Mouse (Mus musculus): ENCODE results near the gene Grik4. TPM values are rescaled to one million over a fixed set of nuclear protein-coding genes. Genes with fewer than 3 reads are reported as not detected.
"Not testable (repeated sequence)": the region's sequence is repeated elsewhere in the genome, so short reads cannot be mapped to it uniquely, and the experiment has no call there.

Grik4 gene
- total RNA-seq, 4 experiments from 2014 or later, result 48.5 to 59.1 (median 53.3) TPM

- DNase-seq (ENCODE audit: low spot score in 2 of 2), result no peak
Observed at GRCm38 (mm10) chr9:42799242-42799641, 145.1 kb downstream of the Grik4 start.

- DNase-seq (ENCODE audit: low spot score in 2 of 2), result no peak
Observed at GRCm38 (mm10) chr9:42798280-42798679, 146.0 kb downstream of the Grik4 start.

- no peak for DNase-seq (ENCODE audit: low spot score in 2 of 2)
Observed at GRCm38 (mm10) chr9:42797276-42797675, 147.0 kb downstream of the Grik4 start.

- DNase-seq (ENCODE audit: low spot score in 2 of 2), result no peak
Observed at GRCm38 (mm10) chr9:42795881-42796280, 148.4 kb downstream of the Grik4 start.

GRCm38 (mm10) chr9:42794006-42794405, 150.3 kb downstream of the Grik4 start:
- DNase-seq (ENCODE audit: low spot score in 2 of 2), result no peak

- DNase-seq (ENCODE audit: low spot score in 2 of 2), result no peak
Observed at GRCm38 (mm10) chr9:42793581-42793980, 150.7 kb downstream of the Grik4 start.

- no peak for DNase-seq (ENCODE audit: low spot score in 2 of 2)
Observed at GRCm38 (mm10) chr9:42792381-42792780, 151.9 kb downstream of the Grik4 start.

- DNase-seq (ENCODE audit: low spot score in 2 of 2), result no peak
Observed at GRCm38 (mm10) chr9:42791779-42792178, 152.5 kb downstream of the Grik4 start.

- no peak for DNase-seq (ENCODE audit: low spot score in 2 of 2)
Observed at GRCm38 (mm10) chr9:42791346-42791745, 152.9 kb downstream of the Grik4 start.

- DNase-seq (ENCODE audit: low spot score in 2 of 2), result peak in 1 of 2 experiments; percentile 57
Observed at GRCm38 (mm10) chr9:42788471-42788870, 155.8 kb downstream of the Grik4 start.

GRCm38 (mm10) chr9:42786882-42787281, 157.4 kb downstream of the Grik4 start:
- no peak for DNase-seq (ENCODE audit: low spot score in 2 of 2)

- DNase-seq (ENCODE audit: low spot score in 2 of 2), result no peak
Observed at GRCm38 (mm10) chr9:42786286-42786685, 158.0 kb downstream of the Grik4 start.

GRCm38 (mm10) chr9:42785173-42785830, 159.0 kb downstream of the Grik4 start:
- DNase-seq (ENCODE audit: low spot score in 2 of 2), result no peak

- DNase-seq (ENCODE audit: low spot score in 2 of 2), result no peak
Observed at GRCm38 (mm10) chr9:42783248-42783903, 160.9 kb downstream of the Grik4 start.

- DNase-seq (ENCODE audit: low spot score in 2 of 2), result not testable (repeated sequence)
Observed at GRCm38 (mm10) chr9:42778471-42779263, 165.6 kb downstream of the Grik4 start.

GRCm38 (mm10) chr9:42777913-42778312, 166.4 kb downstream of the Grik4 start:
- no peak for DNase-seq (ENCODE audit: low spot score in 2 of 2)

- DNase-seq (ENCODE audit: low spot score in 2 of 2), result no peak
Observed at GRCm38 (mm10) chr9:42776804-42777203, 167.5 kb downstream of the Grik4 start.

GRCm38 (mm10) chr9:42764823-42765560, 179.3 kb downstream of the Grik4 start:
- no peak for DNase-seq (ENCODE audit: low spot score in 2 of 2)

GRCm38 (mm10) chr9:42758682-42759205, 185.5 kb downstream of the Grik4 start:
- DNase-seq (ENCODE audit: low spot score in 2 of 2), result no peak

- no peak for DNase-seq (ENCODE audit: low spot score in 2 of 2)
Observed at GRCm38 (mm10) chr9:42757012-42757640, 187.2 kb downstream of the Grik4 start.

GRCm38 (mm10) chr9:42754699-42755098, 189.6 kb downstream of the Grik4 start:
- DNase-seq (ENCODE audit: low spot score in 2 of 2), result no peak

Measured in layer of hippocampus, adult 8-10 months (tissue).